Mouse (Mus musculus) hindbrain, embryonic 16.5 days (tissue): ENCODE data around the gene Gm45062. TPM values are rescaled to one million over a fixed set of nuclear protein-coding genes. Genes with fewer than 3 reads are reported as not detected.

Experiments
- ATAC-seq: fragments of 200-750 bp; cut with Nextera tagmentation; 2 replicates; pipeline ENCODE4 v1.8.0; 2017; ENCODE audit warnings: moderate TSS enrichment, moderate library complexity
- H3K27ac ChIP-seq: fragments of 300-500 bp; sonication (generic); 2 replicates; pipeline ENCODE4 v1.5.1; 2014; ENCODE audit warnings: low read depth, mild to moderate bottlenecking, control low read depth, low read length, moderate library complexity
- H3K27me3 ChIP-seq: fragments of 300-500 bp; sonication (generic); replicated peaks from 2 replicates; pipeline ENCODE4 v1.6.1; 2014; ENCODE audit warnings: low read length; ENCODE audit not compliant: control insufficient read depth, insufficient read depth
- H3K36me3 ChIP-seq: fragments of 300-500 bp; sonication (generic); 2 replicates; pipeline ENCODE4 v1.6.1; 2014; ENCODE audit warnings: mild to moderate bottlenecking, low read length, moderate library complexity, mixed read lengths; ENCODE audit not compliant: control insufficient read depth, insufficient read depth
- H3K4me1 ChIP-seq: fragments of 300-500 bp; sonication (generic); 2 replicates; pipeline ENCODE4 v1.6.1; 2014; ENCODE audit warnings: low read depth, low read length; ENCODE audit not compliant: control insufficient read depth, insufficient read depth
- H3K4me2 ChIP-seq: fragments of 300-500 bp; sonication (generic); 2 replicates; pipeline ENCODE4 v1.6.1; 2014; ENCODE audit warnings: mild to moderate bottlenecking, low read length, control low read depth, moderate library complexity
- H3K4me3 ChIP-seq: fragments of 300-500 bp; sonication (generic); 2 replicates; pipeline ENCODE4 v1.5.1; 2014; ENCODE audit warnings: mild to moderate bottlenecking, low read length, control low read depth, moderate library complexity
- H3K9ac ChIP-seq: fragments of 300-500 bp; sonication (generic); 2 replicates; pipeline ENCODE4 v1.6.1; 2014; ENCODE audit warnings: low read depth, mild to moderate bottlenecking, control low read depth, low read length, moderate library complexity
- H3K9me3 ChIP-seq: fragments of 300-500 bp; sonication (generic); 2 replicates; pipeline ENCODE4 v1.6.1; 2014; ENCODE audit warnings: mild to moderate bottlenecking, low read length, moderate library complexity; ENCODE audit not compliant: control insufficient read depth
- WGBS: fragments of 180-500 bp; shearing (Covaris S2); extraction: QIAGEN DNeasy Blood & Tissue Kit; methylation state at CpG from one replicate; pipeline ENCODE4 v1.1.7; 2014; 5-methylcytosine and 5-hydroxymethylcytosine counted together
- polyA plus RNA-seq: library from polyadenylated mRNA; unstranded; fragments of >200 nt; fragmentation: Nextera tagmentation; extraction: Ambion mirVana; gene quantifications from 2 replicates; pipeline ENCODE4 v1.2.1, GENCODE M21; 2015

The Gm45062 gene
- polyA plus RNA-seq, 1 experiment from 2014 or later: 11.1 TPM

GRCm38 (mm10) chr6:8430610-8431234, 171.5 kb downstream of the Gm45062 start:
- Histone ChIP-seq H3K27ac (no peak overlapping the region), H3K9ac (no peak overlapping the region), H3K4me1 (no peaks in the 10 kb centered on the region), H3K27me3 (no peaks in the 10 kb centered on the region), H3K36me3 (no peaks in the 10 kb centered on the region), H3K4me2 (no peak overlapping the region), H3K9me3 (no peaks in the 10 kb centered on the region), H3K4me3 (no peak overlapping the region)
- WGBS: 93% methylated on average over 9 of the region's 9 CpGs
- no peak for ATAC-seq

GRCm38 (mm10) chr6:8433179-8433578, 173.9 kb downstream of the Gm45062 start:
- no peaks in the 10 kb centered on the region for H3K4me1 ChIP-seq
- H3K9ac ChIP-seq: no peak overlapping the region
- 83% methylated on average over 9 of the region's 9 CpGs for WGBS
- H3K27me3 ChIP-seq: no peaks in the 10 kb centered on the region
- no peak overlapping the region for H3K27ac ChIP-seq
- ATAC-seq: 0 out of 2 replicates have a peak, but pooled peaks have one; percentile 27
- no peaks in the 10 kb centered on the region for H3K9me3 ChIP-seq
- H3K4me2 ChIP-seq: no peak overlapping the region
- no peaks in the 10 kb centered on the region for H3K36me3 ChIP-seq
- H3K4me3 ChIP-seq: no peak overlapping the region

- H3K36me3 ChIP-seq: no peaks in the 10 kb centered on the region
- H3K9ac ChIP-seq: no peak overlapping the region
- ATAC-seq: no peak
- 92% methylated on average over 3 of the region's 3 CpGs for WGBS
- no peaks in the 10 kb centered on the region for H3K9me3 ChIP-seq
- no peak overlapping the region for H3K4me2 ChIP-seq
- H3K27ac ChIP-seq: no peak overlapping the region
- H3K4me3 ChIP-seq: no peak overlapping the region
- no peaks in the 10 kb centered on the region for H3K27me3 ChIP-seq
- H3K4me1 ChIP-seq: no peaks in the 10 kb centered on the region
Observed at GRCm38 (mm10) chr6:8437937-8438336, 178.7 kb downstream of the Gm45062 start.

DNA sequence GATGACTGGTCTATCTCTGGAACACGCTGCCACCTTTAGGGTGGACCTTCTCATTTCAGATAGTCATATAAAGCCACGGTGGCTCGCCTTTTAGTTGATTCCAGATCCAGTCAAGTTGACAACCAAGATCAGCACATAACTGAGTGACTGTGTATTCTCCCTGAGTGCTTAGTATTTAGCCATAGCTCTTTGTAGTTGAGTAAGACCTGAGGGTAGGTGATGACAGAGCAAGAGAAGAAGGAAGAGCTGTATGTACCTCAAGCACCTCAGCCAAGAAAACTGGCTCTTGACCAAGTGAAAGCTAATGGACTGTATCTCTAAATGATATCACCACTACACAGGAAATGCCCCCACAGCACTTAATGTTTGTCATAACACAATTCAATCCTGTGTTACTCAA, 182.6 kb downstream of the Gm45062 start:
- ATAC-seq: no peak
- no peak overlapping the region for H3K4me2 ChIP-seq
- H3K36me3 ChIP-seq: no peaks in the 10 kb centered on the region
- H3K9me3 ChIP-seq: no peaks in the 10 kb centered on the region
- 0 out of 2 replicates have a peak, but pooled peaks cover 2% of the 10 kb centered on the region for H3K4me1 ChIP-seq
- WGBS: 90% methylated on average over 3 of the region's 3 CpGs
- no peak overlapping the region for H3K9ac ChIP-seq
- H3K27me3 ChIP-seq: no peaks in the 10 kb centered on the region
- H3K27ac ChIP-seq: no peak overlapping the region
- no peak overlapping the region for H3K4me3 ChIP-seq

- no peak overlapping the region for H3K9ac ChIP-seq
- no peaks in the 10 kb centered on the region for H3K36me3 ChIP-seq
- H3K4me1 ChIP-seq: 0 out of 2 replicates have a peak, but pooled peaks cover 3% of the 10 kb centered on the region
- no peaks in the 10 kb centered on the region for H3K27me3 ChIP-seq
- WGBS: 41% methylated on average over 5 of the region's 5 CpGs
- H3K4me2 ChIP-seq: no peak overlapping the region
- peak; percentile 90; the same call in 1 of the 2 replicates for ATAC-seq
- no peaks in the 10 kb centered on the region for H3K9me3 ChIP-seq
- H3K27ac ChIP-seq: peak overlapping the region; percentile 24; the same call in 1 of the 2 replicates
- H3K4me3 ChIP-seq: no peak overlapping the region
Observed at GRCm38 (mm10) chr6:8446786-8447185, 187.5 kb downstream of the Gm45062 start.

- H3K4me1 ChIP-seq: no peaks in the 10 kb centered on the region
- H3K36me3 ChIP-seq: no peaks in the 10 kb centered on the region
- H3K4me2 ChIP-seq: no peak overlapping the region
- peak; percentile 64; the same call in 1 of the 2 replicates for ATAC-seq
- H3K4me3 ChIP-seq: no peak overlapping the region
- H3K27me3 ChIP-seq: no peaks in the 10 kb centered on the region
- H3K27ac ChIP-seq: no peak overlapping the region
- WGBS: 63% methylated on average over 5 of the region's 5 CpGs
- no peaks in the 10 kb centered on the region for H3K9me3 ChIP-seq
- H3K9ac ChIP-seq: no peak overlapping the region
Observed at GRCm38 (mm10) chr6:8455599-8455998, 196.3 kb downstream of the Gm45062 start.

GRCm38 (mm10) chr6:8458596-8458995, 199.3 kb downstream of the Gm45062 start:
- H3K36me3 ChIP-seq: no peaks in the 10 kb centered on the region
- no peaks in the 10 kb centered on the region for H3K9me3 ChIP-seq
- 88% methylated on average over 4 of the region's 4 CpGs for WGBS
- no peak overlapping the region for H3K9ac ChIP-seq
- H3K27me3 ChIP-seq: no peaks in the 10 kb centered on the region
- no peaks in the 10 kb centered on the region for H3K4me1 ChIP-seq
- no peak for ATAC-seq
- no peak overlapping the region for H3K27ac ChIP-seq
- no peak overlapping the region for H3K4me2 ChIP-seq
- H3K4me3 ChIP-seq: no peak overlapping the region

DNA sequence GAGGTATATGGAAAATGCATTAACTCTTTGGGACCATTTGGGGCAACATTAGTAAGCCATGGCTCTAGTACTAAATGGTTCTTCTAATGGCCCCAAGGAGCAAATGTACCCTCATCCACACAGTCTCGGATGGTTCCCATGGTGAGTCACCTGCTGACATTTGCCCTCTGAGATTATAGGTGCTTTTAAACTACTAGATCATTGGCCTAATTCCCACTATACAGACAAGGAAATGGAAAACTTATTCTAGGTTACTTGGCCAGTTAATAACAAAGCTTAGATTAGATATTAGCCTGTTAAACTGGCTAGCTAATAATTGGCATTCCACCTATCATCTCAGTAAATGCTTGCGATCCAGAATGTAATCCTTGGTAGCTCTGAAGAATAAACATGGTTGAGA, 203.2 kb downstream of the Gm45062 start:
- H3K27me3 ChIP-seq: no peaks in the 10 kb centered on the region
- no peak for ATAC-seq
- WGBS: 91% methylated on average over 2 of the region's 2 CpGs
- H3K36me3 ChIP-seq: no peaks in the 10 kb centered on the region
- no peak overlapping the region for H3K4me2 ChIP-seq
- no peaks in the 10 kb centered on the region for H3K9me3 ChIP-seq
- no peak overlapping the region for H3K27ac ChIP-seq
- H3K4me3 ChIP-seq: no peak overlapping the region
- H3K9ac ChIP-seq: no peak overlapping the region
- H3K4me1 ChIP-seq: no peaks in the 10 kb centered on the region

DNA sequence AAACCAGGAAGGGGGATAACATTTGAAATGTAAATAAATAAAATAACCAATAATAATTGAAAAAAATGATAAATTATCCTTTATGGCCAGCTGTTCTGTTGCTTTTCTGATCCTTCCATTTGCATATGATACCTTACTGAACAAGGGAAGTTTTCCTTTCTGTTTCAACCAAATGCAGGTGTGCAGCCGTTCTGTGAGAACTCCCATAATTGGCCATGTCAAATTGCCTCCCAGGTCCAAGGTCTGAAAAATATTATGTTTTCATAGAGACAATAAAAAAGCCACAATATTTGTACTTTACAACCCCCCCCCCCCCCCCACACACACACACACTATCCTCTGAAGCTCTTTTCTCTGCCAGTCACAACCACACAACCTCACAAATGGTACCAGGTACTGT, 206.1 kb downstream of the Gm45062 start:
- H3K4me3 ChIP-seq: no peak overlapping the region
- no peak for ATAC-seq
- no peaks in the 10 kb centered on the region for H3K36me3 ChIP-seq
- no peak overlapping the region for H3K9ac ChIP-seq
- H3K4me2 ChIP-seq: no peak overlapping the region
- H3K27me3 ChIP-seq: no peaks in the 10 kb centered on the region
- no peak overlapping the region for H3K27ac ChIP-seq
- 79% methylated on average over 1 of the region's 1 CpGs for WGBS
- H3K4me1 ChIP-seq: no peaks in the 10 kb centered on the region; the same call in 1 of the 2 replicates
- H3K9me3 ChIP-seq: no peaks in the 10 kb centered on the region
